Mouse (Mus musculus): ENCODE data around the gene Dmrta1. TPM values are rescaled to one million over a fixed set of nuclear protein-coding genes. Genes with fewer than 3 reads are reported as not detected.
"Not testable (repeated sequence)": the region's sequence is repeated elsewhere in the genome, so short reads cannot be mapped to it uniquely, and the experiment has no call there.

The Dmrta1 gene
- polyA plus RNA-seq, 1 experiment from 2014 or later: not detected

- WGBS: 88% methylated on average over 1 of the region's 1 CpGs
- H3K9me3 ChIP-seq (ENCODE audit: low read length); H3K27me3 ChIP-seq (ENCODE audit: insufficient read depth, low read length): not testable (repeated sequence)
These were observed 44.4 kb downstream of the Dmrta1 start for GRCm38 (mm10) chr4:89723526-89724190.

More at GRCm38 (mm10) chr4:89723526-89724190, 44.4 kb downstream of the Dmrta1 start:
- not testable (repeated sequence) for H3K9ac ChIP-seq (replicated peaks; ENCODE audit: low read length); H3K4me1 ChIP-seq (ENCODE audit: insufficient read depth, low read length); ATAC-seq (ENCODE audit: low FRiP score, low TSS enrichment); H3K4me3 ChIP-seq (ENCODE audit: low read length); H3K27ac ChIP-seq (ENCODE audit: low read length); H3K4me2 ChIP-seq (replicated peaks; ENCODE audit: low read depth, low read length); H3K36me3 ChIP-seq (ENCODE audit: insufficient read depth, low read length)

Measured in kidney, embryonic 16.5 days (tissue).